ENCODE assay signal across 18 mouse cellular contexts in the genomic region with DNA sequence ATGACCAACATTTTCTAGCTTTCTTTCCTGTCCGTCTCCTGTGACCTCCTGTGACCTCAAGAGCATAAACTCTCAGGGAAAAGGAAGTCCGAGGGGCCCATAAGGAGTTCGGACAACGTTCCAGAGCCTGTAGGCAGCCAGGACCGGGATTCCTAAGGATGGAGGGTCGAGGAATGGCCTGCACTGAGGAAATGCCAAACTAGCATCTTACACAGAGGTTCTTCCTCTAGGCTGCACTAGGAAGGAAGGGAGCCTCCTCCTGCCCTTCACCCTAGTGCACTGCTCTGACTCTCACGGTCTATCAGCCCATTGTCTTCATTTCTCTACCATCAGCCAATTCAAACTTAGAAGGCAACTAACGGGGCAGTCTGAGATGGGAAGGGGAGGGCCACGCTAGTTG.
DNase-seq lines count a peak whose midpoint lies in the region; ATAC-seq and TF ChIP-seq lines count a peak whose summit lies in the region.
"Had no signal": no experiment of that assay in that cellular context is flagged by ENCODE, and none has a peak within 500 bp of the region (broad histone marks: within the 10 kb centered on the region; RNA-seq: fewer than 3 reads in every experiment).

No protein-coding gene starts in this region.

- no peak overlapping the region for H3K9ac ChIP-seq in heart, embryonic 11.5 days (ENCODE audit: low read depth, low read length)
- no peak overlapping the region for H3K9ac ChIP-seq in heart, adult 2 months (ENCODE audit: low read depth, low read length)
- no peak overlapping the region for H3K9ac ChIP-seq in kidney, embryonic 16.5 days (replicated peaks; ENCODE audit: low read length)
- H3K9ac ChIP-seq in kidney, embryonic 14.5 days (ENCODE audit: low read depth, low read length), result no peak overlapping the region
- H3K9ac ChIP-seq in liver, embryonic 16.5 days (ENCODE audit: low read depth, low read length), result no peak overlapping the region
- no peak overlapping the region for H3K9ac ChIP-seq in forebrain, embryonic 14.5 days (ENCODE audit: low read length)
- H3K9ac ChIP-seq: forebrain, embryonic 12.5 days; neural tube, embryonic 13.5 days; stomach, embryonic 15.5 days had no signal

- DNase-seq in heart, adult 2 months, result no peak
- peak; percentile 18 for DNase-seq in kidney, postnatal 14 days
- no peak for DNase-seq in forebrain, embryonic 14.5 days (ENCODE audit: low spot score)
- no peak for DNase-seq in testis, postnatal 14 days (ENCODE audit: low spot score)
- DNase-seq: B cell, adult 2 months; cerebellum, adult 9-11 months; gastrocnemius, postnatal 36 days; right cerebral cortex, postnatal 14 days; thymus, postnatal 14 days had no signal

- peaks cover 16% of the 10 kb centered on the region for H3K4me1 ChIP-seq in heart, embryonic 11.5 days (ENCODE audit: control insufficient read depth, insufficient read depth, low read length)
- H3K4me1 ChIP-seq in heart, adult 2 months (ENCODE audit: control insufficient read depth, insufficient read depth, low read length), result peaks cover 3% of the 10 kb centered on the region; the same call in 1 of the 2 replicates
- peaks cover 24% of the 10 kb centered on the region for H3K4me1 ChIP-seq in kidney, embryonic 16.5 days (ENCODE audit: insufficient read depth, low read length)
- peaks cover 16% of the 10 kb centered on the region for H3K4me1 ChIP-seq in kidney, embryonic 14.5 days (ENCODE audit: control insufficient read depth, insufficient read depth, low read length)
- no peaks in the 10 kb centered on the region for H3K4me1 ChIP-seq in liver, embryonic 16.5 days (ENCODE audit: control insufficient read depth, low read depth, low read length)
- H3K4me1 ChIP-seq in forebrain, embryonic 14.5 days (ENCODE audit: control insufficient read depth, insufficient read depth, low read length), result no peaks in the 10 kb centered on the region
- H3K4me1 ChIP-seq: forebrain, embryonic 12.5 days; hindbrain, embryonic 10.5 days; neural tube, embryonic 13.5 days had no signal

- WGBS in heart, embryonic 11.5 days (ENCODE audit: insufficient replicate concordance), result 56% methylated on average over 9 of the region's 9 CpGs
- WGBS in heart, adult 2 months, result 39% methylated on average over 9 of the region's 9 CpGs
- WGBS in kidney, embryonic 16.5 days, result 42% methylated on average over 9 of the region's 9 CpGs
- WGBS in kidney, embryonic 14.5 days, result 42% methylated on average over 9 of the region's 9 CpGs
- WGBS in liver, embryonic 16.5 days (ENCODE audit: insufficient replicate concordance), result 35% methylated on average over 9 of the region's 9 CpGs
- WGBS in forebrain, embryonic 14.5 days, result 81% methylated on average over 9 of the region's 9 CpGs

- peak overlapping the region; percentile 13; the same call in 1 of the 2 replicates for H3K27ac ChIP-seq in heart, embryonic 11.5 days (ENCODE audit: low read depth, low read length)
- H3K27ac ChIP-seq in heart, adult 2 months, result no peak overlapping the region
- peak overlapping the region; percentile 25; the same call in 1 of the 2 replicates for H3K27ac ChIP-seq in kidney, embryonic 16.5 days (ENCODE audit: low read length)
- no peak overlapping the region for H3K27ac ChIP-seq in kidney, embryonic 14.5 days (ENCODE audit: low read depth, low read length)
- H3K27ac ChIP-seq in liver, embryonic 16.5 days (ENCODE audit: low read length), result no peak overlapping the region
- no peak overlapping the region for H3K27ac ChIP-seq in forebrain, embryonic 14.5 days (ENCODE audit: low read depth, low read length)
- H3K27ac ChIP-seq: forebrain, embryonic 12.5 days; hindbrain, embryonic 10.5 days; neural tube, embryonic 13.5 days; stomach, embryonic 15.5 days had no signal

- intact Hi-C loops in heart, adult 2 months (cut with DNase I), result no loop called here

- H3K36me3 ChIP-seq in heart, embryonic 11.5 days (ENCODE audit: control insufficient read depth, insufficient read depth, low read length), result no peaks in the 10 kb centered on the region
- H3K36me3 ChIP-seq in heart, adult 2 months (ENCODE audit: control insufficient read depth, insufficient read depth, low read length), result no peaks in the 10 kb centered on the region
- H3K36me3 ChIP-seq in kidney, embryonic 16.5 days (ENCODE audit: insufficient read depth, low read length), result no peaks in the 10 kb centered on the region
- H3K36me3 ChIP-seq in kidney, embryonic 14.5 days (ENCODE audit: control insufficient read depth, insufficient read depth, low read length), result no peaks in the 10 kb centered on the region
- H3K36me3 ChIP-seq in liver, embryonic 16.5 days (ENCODE audit: control insufficient read depth, insufficient read depth), result no peaks in the 10 kb centered on the region
- no peaks in the 10 kb centered on the region for H3K36me3 ChIP-seq in forebrain, embryonic 14.5 days (ENCODE audit: control insufficient read depth, insufficient read depth, low read length)
- H3K36me3 ChIP-seq: forebrain, embryonic 12.5 days; hindbrain, embryonic 10.5 days; neural tube, embryonic 13.5 days; stomach, embryonic 15.5 days had no signal

- H3K4me3 ChIP-seq in heart, embryonic 11.5 days (ENCODE audit: low read depth, low read length), result no peak overlapping the region
- no peak overlapping the region for H3K4me3 ChIP-seq in heart, adult 2 months
- H3K4me3 ChIP-seq in kidney, embryonic 16.5 days (ENCODE audit: low read length), result no peak overlapping the region
- no peak overlapping the region for H3K4me3 ChIP-seq in kidney, embryonic 14.5 days (ENCODE audit: low read length)
- H3K4me3 ChIP-seq in liver, embryonic 16.5 days (ENCODE audit: low read depth, low read length), result no peak overlapping the region
- no peak overlapping the region for H3K4me3 ChIP-seq in forebrain, embryonic 14.5 days (ENCODE audit: low read depth, low read length)
- H3K4me3 ChIP-seq: forebrain, embryonic 12.5 days; hindbrain, embryonic 10.5 days; neural tube, embryonic 13.5 days; stomach, embryonic 15.5 days had no signal

- no peak overlapping the region for H3K4me2 ChIP-seq in heart, embryonic 11.5 days
- H3K4me2 ChIP-seq in kidney, embryonic 16.5 days (replicated peaks; ENCODE audit: low read depth, low read length), result no peak overlapping the region
- H3K4me2 ChIP-seq in kidney, embryonic 14.5 days (replicated peaks; ENCODE audit: low read depth, low read length), result no peak overlapping the region
- H3K4me2 ChIP-seq in liver, embryonic 16.5 days (ENCODE audit: low read depth, low read length), result no peak overlapping the region
- H3K4me2 ChIP-seq in forebrain, embryonic 14.5 days (ENCODE audit: low read length), result no peak overlapping the region
- H3K4me2 ChIP-seq: forebrain, embryonic 12.5 days; midbrain, embryonic 11.5 days; neural tube, embryonic 13.5 days; stomach, embryonic 15.5 days had no signal

- no peak for TF ChIP-seq EP300 in heart, adult 2 months (IDR thresholded peaks at IDR 0.05; ENCODE audit: insufficient read depth, low read depth, low read length)

- peak; percentile 58 for ATAC-seq in heart, embryonic 11.5 days (replicated peaks; ENCODE audit: insufficient number of reproducible peaks, low FRiP score, low TSS enrichment)
- ATAC-seq in kidney, embryonic 16.5 days (ENCODE audit: low FRiP score, low TSS enrichment), result peak; percentile 72
- ATAC-seq in kidney, embryonic 14.5 days (ENCODE audit: low FRiP score, low TSS enrichment), result no peak
- peak; percentile 59 for ATAC-seq in liver, embryonic 16.5 days (ENCODE audit: low read depth)
- ATAC-seq in forebrain, embryonic 14.5 days, result no peak

- TF ChIP-seq CTCF in heart, adult 2 months (IDR thresholded peaks at IDR 0.05), result no peak

- no peaks in the 10 kb centered on the region for H3K27me3 ChIP-seq in heart, embryonic 11.5 days (ENCODE audit: control insufficient read depth, insufficient read depth, low read length)
- H3K27me3 ChIP-seq in heart, adult 2 months (ENCODE audit: control insufficient read depth, insufficient read depth, low read length), result no peaks in the 10 kb centered on the region
- no peaks in the 10 kb centered on the region for H3K27me3 ChIP-seq in kidney, embryonic 16.5 days (ENCODE audit: insufficient read depth, low read length)
- H3K27me3 ChIP-seq in kidney, embryonic 14.5 days (ENCODE audit: control insufficient read depth, insufficient read depth, low read length), result no peaks in the 10 kb centered on the region
- H3K27me3 ChIP-seq in liver, embryonic 16.5 days (ENCODE audit: control insufficient read depth, insufficient read depth, low read depth, low read length), result no peaks in the 10 kb centered on the region
- no peaks in the 10 kb centered on the region for H3K27me3 ChIP-seq in forebrain, embryonic 14.5 days (replicated peaks; ENCODE audit: control insufficient read depth, insufficient read depth, low read length)
- H3K27me3 ChIP-seq: forebrain, embryonic 12.5 days; neural tube, embryonic 13.5 days; stomach, embryonic 15.5 days had no signal

- H3K9me3 ChIP-seq in heart, embryonic 11.5 days (replicated peaks; ENCODE audit: control insufficient read depth, low read length), result no peaks in the 10 kb centered on the region
- H3K9me3 ChIP-seq in kidney, embryonic 16.5 days (ENCODE audit: low read length), result no peaks in the 10 kb centered on the region
- H3K9me3 ChIP-seq in kidney, embryonic 14.5 days (ENCODE audit: control insufficient read depth, low read length), result no peaks in the 10 kb centered on the region
- no peaks in the 10 kb centered on the region for H3K9me3 ChIP-seq in liver, embryonic 16.5 days (replicated peaks; ENCODE audit: control insufficient read depth, low read length)
- H3K9me3 ChIP-seq in forebrain, embryonic 14.5 days (replicated peaks; ENCODE audit: control insufficient read depth, low read length), result no peaks in the 10 kb centered on the region
- H3K9me3 ChIP-seq: forebrain, embryonic 12.5 days; hindbrain, embryonic 10.5 days; neural tube, embryonic 13.5 days; stomach, embryonic 15.5 days had no signal

- TF ChIP-seq POLR2A in heart, adult 2 months (IDR thresholded peaks at IDR 0.05; ENCODE audit: insufficient read depth, low read depth, low read length), result no peak

- H3K79me2 ChIP-seq in heart, adult 2 months (replicated peaks; ENCODE audit: control insufficient read depth, insufficient read depth, low read length), result no peaks in the 10 kb centered on the region

Comparison
In these comparisons a context has a peak if more than half of its experiments do, and no peak if none do; other contexts are left out.
1. ATAC-seq: peak in heart, embryonic 11.5 days (single experiment), kidney, embryonic 16.5 days (single experiment) and liver, embryonic 16.5 days (single experiment); none in kidney, embryonic 14.5 days (single experiment) and forebrain, embryonic 14.5 days (single experiment).
2. H3K27ac ChIP-seq: peak in heart, embryonic 11.5 days (single experiment) and kidney, embryonic 16.5 days (single experiment); none in heart, adult 2 months (single experiment), kidney, embryonic 14.5 days (single experiment), liver, embryonic 16.5 days (single experiment) and forebrain, embryonic 14.5 days (single experiment).